Mouse (Mus musculus): Measurements from ENCODE around the gene Cgn. TPM values are rescaled to one million over a fixed set of nuclear protein-coding genes. Genes with fewer than 3 reads are reported as not detected.
A peak's percentile ranks its signal among the peaks of the same experiment; 100 is the strongest.

Gene Cgn
- 7.2 and 8.3 TPM in 2 replicates for polyA plus RNA-seq (2015; fragmentation: Nextera tagmentation; extraction: Ambion mirVana)

- WGBS (ENCODE audit: insufficient replicate concordance) = under 1% methylated on average over 35 of the region's 35 CpGs
- Histone ChIP-seq H3K27ac (no peak within 1 kb of the TSS), H3K4me2 (peak within 1 kb of the TSS; percentile 76), H3K36me3 (no peaks in the 10 kb centered on the region), H3K9me3 (replicated peaks) (no peaks in the 10 kb centered on the region), H3K4me1 (replicated peaks) (peaks cover 20% of the 10 kb centered on the region), H3K4me3 (replicated peaks) (peak within 1 kb of the TSS; percentile 60), H3K9ac (peak within 1 kb of the TSS; percentile 60), H3K27me3 (peaks cover 58% of the 10 kb centered on the region)
- DNase-seq (peak; percentile 76), ATAC-seq (ENCODE audit: low read depth) (peak; percentile 77)
These were observed at the start of gene Cgn for GRCm38 (mm10) chr3:94786367-94786835. TSS of gene Cgn (minus strand) at chr3:94786492.

- no peak overlapping the region for H3K4me3 ChIP-seq (replicated peaks)
- no peak for DNase-seq
- no peak overlapping the region for H3K27ac ChIP-seq
- H3K27me3 ChIP-seq = 0 out of 2 replicates have a peak, but pooled peaks cover 3% of the 10 kb centered on the region
- no peak overlapping the region for H3K4me2 ChIP-seq
- ATAC-seq (ENCODE audit: low read depth) = no peak
- no peaks in the 10 kb centered on the region for H3K36me3 ChIP-seq
- peaks cover 41% of the 10 kb centered on the region for H3K4me1 ChIP-seq (replicated peaks)
- H3K9me3 ChIP-seq (replicated peaks) = no peaks in the 10 kb centered on the region
- H3K9ac ChIP-seq = no peak overlapping the region
- WGBS (ENCODE audit: insufficient replicate concordance) = 51% methylated on average over 3 of the region's 3 CpGs
These were observed 49.1 kb upstream of the Cgn start for GRCm38 (mm10) chr3:94835396-94835795.

- H3K4me2 ChIP-seq = no peak overlapping the region
- no peak overlapping the region for H3K27ac ChIP-seq
- H3K9ac ChIP-seq = no peak overlapping the region
- no peaks in the 10 kb centered on the region for H3K36me3 ChIP-seq
- DNase-seq (no peak), ATAC-seq (ENCODE audit: low read depth) (no peak)
- H3K4me3 ChIP-seq (replicated peaks) = no peak overlapping the region
- H3K27me3 ChIP-seq = 0 out of 2 replicates have a peak, but pooled peaks cover 3% of the 10 kb centered on the region
- H3K9me3 ChIP-seq (replicated peaks) = no peaks in the 10 kb centered on the region
- peaks cover 22% of the 10 kb centered on the region for H3K4me1 ChIP-seq (replicated peaks)
These were observed 47.1 kb upstream of the Cgn start for GRCm38 (mm10) chr3:94833358-94833757.

- no peak overlapping the region for H3K9ac ChIP-seq
- no peak for DNase-seq
- no peak overlapping the region for H3K4me3 ChIP-seq (replicated peaks)
- H3K4me2 ChIP-seq = peak overlapping the region; percentile 49
- H3K27ac ChIP-seq = no peak overlapping the region
- H3K9me3 ChIP-seq (replicated peaks) = no peaks in the 10 kb centered on the region
- ATAC-seq (ENCODE audit: low read depth) = no peak
- H3K4me1 ChIP-seq (replicated peaks) = peaks cover 19% of the 10 kb centered on the region
- H3K27me3 ChIP-seq = 0 out of 2 replicates have a peak, but pooled peaks cover 3% of the 10 kb centered on the region
- WGBS (ENCODE audit: insufficient replicate concordance) = 61% methylated on average over 5 of the region's 5 CpGs
- no peaks in the 10 kb centered on the region for H3K36me3 ChIP-seq
These were observed 46.4 kb upstream of the Cgn start for GRCm38 (mm10) chr3:94832701-94833100.

GRCm38 (mm10) chr3:94832100-94832499 is 45.8 kb upstream of the Cgn start:
- Histone ChIP-seq H3K4me1 (replicated peaks) (peaks cover 19% of the 10 kb centered on the region), H3K9me3 (replicated peaks) (no peaks in the 10 kb centered on the region), H3K27ac (no peak overlapping the region), H3K27me3 (0 out of 2 replicates have a peak, but pooled peaks cover 3% of the 10 kb centered on the region), H3K4me2 (peak overlapping the region; percentile 49), H3K4me3 (replicated peaks) (peak overlapping the region; percentile 14), H3K9ac (0 out of 2 replicates have a peak overlapping the region, but pooled peaks have one; percentile 38), H3K36me3 (no peaks in the 10 kb centered on the region)
- DNase-seq (no peak), ATAC-seq (ENCODE audit: low read depth) (peak; percentile 66)
- WGBS (ENCODE audit: insufficient replicate concordance) = 7% methylated on average over 9 of the region's 9 CpGs

GRCm38 (mm10) chr3:94824110-94824509 is 37.8 kb upstream of the Cgn start:
- peaks cover 5% of the 10 kb centered on the region for H3K4me1 ChIP-seq (replicated peaks)
- H3K9ac ChIP-seq = no peak overlapping the region
- H3K27me3 ChIP-seq = no peaks in the 10 kb centered on the region
- DNase-seq (no peak), ATAC-seq (ENCODE audit: low read depth) (no peak)
- H3K36me3 ChIP-seq = no peaks in the 10 kb centered on the region
- 65% methylated on average over 3 of the region's 3 CpGs for WGBS (ENCODE audit: insufficient replicate concordance)
- H3K27ac ChIP-seq = no peak overlapping the region
- H3K4me2 ChIP-seq = no peak overlapping the region
- H3K9me3 ChIP-seq (replicated peaks) = no peaks in the 10 kb centered on the region
- no peak overlapping the region for H3K4me3 ChIP-seq (replicated peaks)

GRCm38 (mm10) chr3:94822082-94822481 is 35.8 kb upstream of the Cgn start:
- H3K4me2 ChIP-seq = peak overlapping the region; percentile 76
- 74% methylated on average over 4 of the region's 4 CpGs for WGBS (ENCODE audit: insufficient replicate concordance)
- H3K9me3 ChIP-seq (replicated peaks) = no peaks in the 10 kb centered on the region
- H3K36me3 ChIP-seq = no peaks in the 10 kb centered on the region
- H3K27ac ChIP-seq = no peak overlapping the region
- H3K4me3 ChIP-seq (replicated peaks) = peak overlapping the region; percentile 63; the same call in 1 of the 2 replicates
- DNase-seq (no peak), ATAC-seq (ENCODE audit: low read depth) (no peak)
- H3K9ac ChIP-seq = no peak overlapping the region
- peaks cover 5% of the 10 kb centered on the region for H3K4me1 ChIP-seq (replicated peaks)
- H3K27me3 ChIP-seq = no peaks in the 10 kb centered on the region

- Histone ChIP-seq H3K4me1 (replicated peaks) (peaks cover 5% of the 10 kb centered on the region), H3K27ac (no peak overlapping the region), H3K9me3 (replicated peaks) (no peaks in the 10 kb centered on the region), H3K36me3 (no peaks in the 10 kb centered on the region), H3K9ac (peak overlapping the region; percentile 69), H3K4me3 (replicated peaks) (peak overlapping the region; percentile 63), H3K4me2 (peak overlapping the region; percentile 76), H3K27me3 (no peaks in the 10 kb centered on the region)
- DNase-seq (no peak), ATAC-seq (ENCODE audit: low read depth) (0 out of 2 replicates have a peak, but pooled peaks have one; percentile 36)
- WGBS (ENCODE audit: insufficient replicate concordance) = 3% methylated on average over 31 of the region's 31 CpGs
These were observed 34.8 kb upstream of the Cgn start for GRCm38 (mm10) chr3:94821008-94821638.

GRCm38 (mm10) chr3:94819452-94820425 is 33.4 kb upstream of the Cgn start:
- Histone ChIP-seq H3K9me3 (replicated peaks) (no peaks in the 10 kb centered on the region), H3K36me3 (no peaks in the 10 kb centered on the region), H3K4me3 (replicated peaks) (no peak overlapping the region), H3K27ac (no peak overlapping the region), H3K9ac (no peak overlapping the region), H3K27me3 (no peaks in the 10 kb centered on the region), H3K4me1 (replicated peaks) (peaks cover 5% of the 10 kb centered on the region), H3K4me2 (no peak overlapping the region)
- ATAC-seq (ENCODE audit: low read depth) = no peak
- no peak for DNase-seq
- 75% methylated on average over 24 of the region's 24 CpGs for WGBS (ENCODE audit: insufficient replicate concordance)

GRCm38 (mm10) chr3:94817731-94818130 is 31.4 kb upstream of the Cgn start:
- no peak overlapping the region for H3K27ac ChIP-seq
- WGBS (ENCODE audit: insufficient replicate concordance) = 71% methylated on average over 2 of the region's 2 CpGs
- no peak for ATAC-seq (ENCODE audit: low read depth)
- H3K4me3 ChIP-seq (replicated peaks) = no peak overlapping the region
- DNase-seq = no peak
- H3K4me1 ChIP-seq (replicated peaks) = peaks cover 5% of the 10 kb centered on the region
- H3K36me3 ChIP-seq = no peaks in the 10 kb centered on the region
- no peak overlapping the region for H3K4me2 ChIP-seq
- no peaks in the 10 kb centered on the region for H3K27me3 ChIP-seq
- H3K9ac ChIP-seq = no peak overlapping the region
- H3K9me3 ChIP-seq (replicated peaks) = no peaks in the 10 kb centered on the region

- DNase-seq = no peak
- no peaks in the 10 kb centered on the region for H3K36me3 ChIP-seq
- H3K27ac ChIP-seq = no peak overlapping the region
These were observed 29.3 kb upstream of the Cgn start for GRCm38 (mm10) chr3:94815603-94816002.

More at GRCm38 (mm10) chr3:94815603-94816002, 29.3 kb upstream of the Cgn start:
- H3K9me3 ChIP-seq (replicated peaks) = no peaks in the 10 kb centered on the region
- no peak overlapping the region for H3K9ac ChIP-seq
- H3K27me3 ChIP-seq = no peaks in the 10 kb centered on the region
- no peak for ATAC-seq (ENCODE audit: low read depth)
- H3K4me2 ChIP-seq = no peak overlapping the region
- H3K4me1 ChIP-seq (replicated peaks) = no peaks in the 10 kb centered on the region
- H3K4me3 ChIP-seq (replicated peaks) = no peak overlapping the region
